Comparison of ENCODE assay signal across 8 mouse cellular contexts in genomic region chr8:37159481-37159880, GRCm38 (mm10).
DNase-seq lines count a peak whose midpoint lies in the region; ATAC-seq and TF ChIP-seq lines count a peak whose summit lies in the region.
"Had no signal": no experiment of that assay in that cellular context is flagged by ENCODE, and none has a peak within 500 bp of the region (broad histone marks: within the 10 kb centered on the region; RNA-seq: fewer than 3 reads in every experiment).

No protein-coding gene starts in this region.

- intact Hi-C loops in gastrocnemius, adult 2 months (cut with DNase I): no loop called here

- no peak overlapping the region for H3K27ac ChIP-seq in gastrocnemius, adult 2 months
- H3K27ac ChIP-seq: limb, embryonic 12.5 days had no signal

- no peak overlapping the region for H3K4me3 ChIP-seq in gastrocnemius, adult 2 months
- H3K4me3 ChIP-seq: limb, embryonic 12.5 days had no signal

- CTCF ChIA-PET in Patski (lab: Charles Lee): interaction anchor here (0.9 to 2.0 kb wide), 6 partner anchors 8 to 75 kb away, joined by 3 to 7 read pairs (median 4); no protein-coding TSS in a partner anchor

- peak; percentile 69 for ATAC-seq in Patski

- in situ Hi-C loops in Patski (cut with MboI; ENCODE audit: low pct_unique_long_range_greater_than_20kb): no loop called here

- POLR2A ChIA-PET in Patski (lab: Charles Lee): no interaction called here

- TF ChIP-seq CTCF in Patski (IDR thresholded peaks at IDR 0.05): peak; percentile 87
- TF ChIP-seq CTCF in gastrocnemius, adult 2 months (IDR thresholded peaks at IDR 0.05): peak; percentile 69

- DNase-seq in ES-CJ7 (ENCODE audit: low read depth, low spot score): peak; percentile 61
- DNase-seq in Patski (ENCODE audit: low read depth, low spot score): no peak
- peak; percentile 88 to 91 for DNase-seq in cerebellum, postnatal 14 days
- peak; percentile 33 for DNase-seq in gastrocnemius, adult 2 months
- peak; percentile 17 to 87 for DNase-seq in layer of hippocampus, postnatal 25 days (ENCODE audit: extremely low spot score in 1 of 2, low spot score in 1 of 2)
- peak; percentile 72 for DNase-seq in mesoderm, embryonic 11.5 days (ENCODE audit: low read depth, low spot score)
- peak; percentile 67 for DNase-seq in telencephalon, adult 2 months (ENCODE audit: low read depth, low spot score)

- H3K27me3 ChIP-seq in Patski: peaks cover 13% of the 10 kb centered on the region
- H3K27me3 ChIP-seq: limb, embryonic 12.5 days had no signal
